Mouse (Mus musculus): ENCODE results near the gene Nck2. TPM values are rescaled to one million over a fixed set of nuclear protein-coding genes. Genes with fewer than 3 reads are reported as not detected.

Gene Nck2
- polyA plus RNA-seq, 1 experiment: 47.7 TPM

DNA sequence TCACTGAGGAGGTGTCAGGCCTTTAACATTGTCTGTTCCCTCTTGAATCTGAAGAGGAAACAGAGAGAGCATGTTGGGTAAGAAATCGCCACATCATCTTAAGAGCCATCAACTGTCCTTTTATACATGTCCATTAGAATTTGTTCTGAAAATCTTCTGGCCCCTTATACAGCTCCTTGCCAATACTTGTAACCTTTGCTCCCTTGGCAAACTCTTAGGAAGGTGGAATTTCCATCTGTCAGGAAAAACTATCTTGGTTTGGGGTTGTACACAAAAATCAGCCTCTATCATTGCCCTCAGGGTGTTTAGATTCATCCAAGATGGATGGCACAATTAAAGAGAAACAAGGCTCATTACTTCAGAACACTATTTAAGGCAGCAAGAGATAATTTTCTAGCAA, 5.1 kb upstream of the Nck2 start:
- TF ChIP-seq CTCF (IDR thresholded peaks at IDR 0.05; ENCODE audit: borderline replicate concordance, extremely low read depth, insufficient read depth, insufficient read length) (no peak), POLR2A (IDR thresholded peaks at IDR 0.05; ENCODE audit: borderline replicate concordance, extremely low read depth, insufficient read depth, insufficient read length, poor library complexity, severe bottlenecking) (no peak)
- DNase-seq (ENCODE audit: low read depth): no peak

DNA sequence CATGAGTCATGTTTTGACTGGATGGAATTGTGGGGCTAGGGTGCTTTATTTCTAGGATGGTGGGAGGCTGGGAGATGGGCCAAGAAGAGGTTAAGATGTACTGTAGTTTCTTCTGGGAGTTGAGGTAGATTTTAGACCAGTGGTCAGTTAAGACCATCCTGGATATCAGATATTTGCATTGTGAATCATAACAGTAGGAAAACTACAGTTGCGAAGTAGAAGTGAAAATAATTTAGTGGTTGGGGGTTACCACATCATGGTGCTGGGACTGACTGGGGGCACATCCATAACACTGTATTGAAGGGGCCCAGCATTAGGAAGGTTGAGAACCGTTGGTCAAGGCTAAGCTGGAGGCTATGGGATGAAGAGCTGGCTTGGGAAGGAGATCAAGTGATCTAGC, 1.8 kb upstream of the Nck2 start:
- no peak for DNase-seq (ENCODE audit: low read depth)
- TF ChIP-seq CTCF (IDR thresholded peaks at IDR 0.05; ENCODE audit: borderline replicate concordance, extremely low read depth, insufficient read depth, insufficient read length) (no peak), POLR2A (IDR thresholded peaks at IDR 0.05; ENCODE audit: borderline replicate concordance, extremely low read depth, insufficient read depth, insufficient read length, poor library complexity, severe bottlenecking) (no peak)

DNA sequence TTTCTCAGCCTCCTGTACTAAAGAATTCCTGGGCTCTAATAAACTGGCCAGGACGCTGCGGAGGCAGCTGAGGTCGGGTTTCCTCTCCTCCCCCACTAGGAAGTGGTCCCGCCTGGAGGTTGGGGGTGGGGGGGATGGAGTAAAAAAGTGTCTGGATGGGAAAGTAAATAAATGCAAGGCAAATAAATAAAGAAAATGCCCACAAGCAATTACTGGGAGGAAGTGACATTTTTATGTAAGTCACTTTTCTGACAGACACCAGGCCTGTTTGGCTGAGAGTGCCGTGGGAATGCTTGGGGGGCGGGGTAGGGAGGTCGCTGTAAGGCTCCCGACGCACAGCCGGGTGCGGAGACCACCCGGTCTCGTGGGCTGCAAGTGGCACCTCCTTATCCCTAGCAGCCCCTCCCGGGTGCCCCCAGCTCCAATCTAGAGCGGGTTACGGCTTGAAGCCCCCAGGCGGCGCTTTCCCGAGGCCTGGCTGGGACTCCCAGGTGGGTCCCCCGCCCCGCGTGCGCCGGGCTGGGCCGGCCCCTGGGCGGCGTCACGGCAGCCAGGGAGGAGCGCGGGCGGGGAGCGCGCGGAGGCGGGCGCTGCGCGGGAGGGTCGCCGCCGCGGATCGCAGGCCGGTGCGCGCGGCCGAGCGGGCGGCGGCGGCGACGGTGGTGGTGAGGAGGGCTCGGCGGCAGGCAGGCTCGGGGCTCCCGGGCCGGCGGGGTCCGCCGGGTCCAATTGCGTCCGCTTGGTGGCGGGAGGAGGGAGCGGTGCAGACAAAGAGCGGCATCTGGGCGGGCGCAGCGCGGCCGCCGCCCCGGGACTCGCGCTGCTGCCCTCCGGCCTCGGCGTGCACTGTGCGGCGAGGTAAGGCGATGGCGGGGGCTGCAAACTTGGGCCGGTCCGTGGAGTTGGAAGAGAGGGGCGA, 1.1 kb downstream of the Nck2 start:
- TF ChIP-seq POLR2A (IDR thresholded peaks at IDR 0.05; ENCODE audit: borderline replicate concordance, extremely low read depth, insufficient read depth, insufficient read length, poor library complexity, severe bottlenecking): peak; percentile 91
- TF ChIP-seq CTCF (IDR thresholded peaks at IDR 0.05; ENCODE audit: borderline replicate concordance, extremely low read depth, insufficient read depth, insufficient read length): peak; percentile 22; the same call in 1 of the 2 replicates
- DNase-seq (ENCODE audit: low read depth): peak; percentile 90

DNA sequence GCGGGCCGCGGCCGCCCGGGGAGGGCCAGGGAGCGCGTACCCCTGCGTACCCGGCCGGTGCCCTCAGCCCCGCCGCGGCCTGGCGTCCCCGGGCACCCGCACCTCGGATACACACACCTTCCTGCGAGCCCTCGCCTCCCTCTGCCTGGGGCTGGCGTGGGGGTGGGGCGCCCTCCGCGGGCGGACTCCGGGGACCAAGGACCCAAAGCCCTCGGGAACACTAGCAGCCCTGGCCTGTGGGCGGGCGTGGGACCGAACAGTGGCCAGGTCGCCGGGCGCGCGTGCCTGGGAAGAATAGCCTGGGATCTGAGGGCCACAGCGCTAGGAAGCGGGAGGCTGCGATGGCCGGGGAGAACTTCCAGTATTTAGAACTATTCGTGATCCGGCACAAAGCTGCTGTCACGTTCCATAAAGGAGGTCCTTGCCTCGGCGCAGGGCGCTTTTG, 1.7 kb downstream of the Nck2 start:
- TF ChIP-seq CTCF (IDR thresholded peaks at IDR 0.05; ENCODE audit: borderline replicate concordance, extremely low read depth, insufficient read depth, insufficient read length) (no peak), POLR2A (IDR thresholded peaks at IDR 0.05; ENCODE audit: borderline replicate concordance, extremely low read depth, insufficient read depth, insufficient read length, poor library complexity, severe bottlenecking) (no peak)

GRCm38 (mm10) chr1:43446731-43447601, 2.6 kb downstream of the Nck2 start:
- peak; percentile 52 for DNase-seq (ENCODE audit: low read depth)
- TF ChIP-seq POLR2A (IDR thresholded peaks at IDR 0.05; ENCODE audit: borderline replicate concordance, extremely low read depth, insufficient read depth, insufficient read length, poor library complexity, severe bottlenecking) (no peak), CTCF (IDR thresholded peaks at IDR 0.05; ENCODE audit: borderline replicate concordance, extremely low read depth, insufficient read depth, insufficient read length) (no peak)

More for the DNA sequence above, 1.7 kb downstream of the Nck2 start:
- DNase-seq (ENCODE audit: low read depth): peak; percentile 71

GRCm38 (mm10) chr1:43447602-43448287, 3.4 kb downstream of the Nck2 start:
- DNase-seq (ENCODE audit: low read depth): no peak
- TF ChIP-seq CTCF (IDR thresholded peaks at IDR 0.05; ENCODE audit: borderline replicate concordance, extremely low read depth, insufficient read depth, insufficient read length) (no peak), POLR2A (IDR thresholded peaks at IDR 0.05; ENCODE audit: borderline replicate concordance, extremely low read depth, insufficient read depth, insufficient read length, poor library complexity, severe bottlenecking) (no peak)

DNA sequence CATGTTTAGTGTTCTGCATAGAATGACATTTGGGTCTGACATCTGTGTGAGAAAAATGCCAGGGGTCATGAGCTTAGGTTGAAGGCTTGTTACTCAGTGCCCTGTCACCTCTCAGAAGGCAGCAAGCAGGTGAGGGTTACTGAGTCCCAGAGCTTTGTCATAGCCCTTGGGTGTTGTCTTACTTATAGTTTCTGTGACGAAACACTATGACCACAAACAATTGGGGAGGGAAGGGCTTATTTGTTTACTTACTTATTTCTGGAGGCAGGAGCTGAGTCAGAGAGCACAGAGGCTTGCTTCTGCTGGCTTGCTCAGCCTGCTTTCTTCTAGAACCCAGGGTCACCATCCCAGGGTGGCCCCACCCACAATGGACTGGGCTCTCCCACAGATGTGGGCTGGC, 6.4 kb downstream of the Nck2 start:
- TF ChIP-seq CTCF (IDR thresholded peaks at IDR 0.05; ENCODE audit: borderline replicate concordance, extremely low read depth, insufficient read depth, insufficient read length) (no peak), POLR2A (IDR thresholded peaks at IDR 0.05; ENCODE audit: borderline replicate concordance, extremely low read depth, insufficient read depth, insufficient read length, poor library complexity, severe bottlenecking) (no peak)

GRCm38 (mm10) chr1:43453683-43454082, 9.3 kb downstream of the Nck2 start:
- no peak for TF ChIP-seq POLR2A (IDR thresholded peaks at IDR 0.05; ENCODE audit: borderline replicate concordance, extremely low read depth, insufficient read depth, insufficient read length, poor library complexity, severe bottlenecking)
- TF ChIP-seq CTCF (IDR thresholded peaks at IDR 0.05; ENCODE audit: borderline replicate concordance, extremely low read depth, insufficient read depth, insufficient read length): no peak
- no peak for DNase-seq (ENCODE audit: low read depth)

More for the DNA sequence above, 6.4 kb downstream of the Nck2 start:
- DNase-seq (ENCODE audit: low read depth): no peak

- DNase-seq (ENCODE audit: low read depth): no peak
- TF ChIP-seq POLR2A (IDR thresholded peaks at IDR 0.05; ENCODE audit: borderline replicate concordance, extremely low read depth, insufficient read depth, insufficient read length, poor library complexity, severe bottlenecking): no peak
- TF ChIP-seq CTCF (IDR thresholded peaks at IDR 0.05; ENCODE audit: borderline replicate concordance, extremely low read depth, insufficient read depth, insufficient read length): no peak
Measured at GRCm38 (mm10) chr1:43454741-43455140, 10.4 kb downstream of the Nck2 start.

DNA sequence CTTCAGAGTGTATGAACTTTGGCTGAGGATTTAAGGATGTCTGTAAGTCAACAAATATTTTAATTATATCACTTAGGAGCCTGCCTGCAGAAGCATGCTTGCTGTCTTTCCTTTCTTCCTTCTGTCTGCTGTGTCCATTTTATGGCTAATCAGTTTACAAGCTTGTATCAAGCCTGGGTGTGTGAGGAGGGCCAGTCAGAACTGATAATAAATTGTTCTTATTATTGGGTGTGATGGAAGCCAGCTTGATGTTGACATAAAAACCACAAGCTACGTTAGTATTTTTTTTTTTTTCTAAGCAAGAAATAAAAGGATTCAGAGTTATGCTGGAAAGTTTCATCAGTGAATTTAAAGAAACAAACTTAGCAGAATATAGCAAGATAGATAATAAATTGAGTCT, 10.8 kb downstream of the Nck2 start:
- no peak for DNase-seq (ENCODE audit: low read depth)
- TF ChIP-seq CTCF (IDR thresholded peaks at IDR 0.05; ENCODE audit: borderline replicate concordance, extremely low read depth, insufficient read depth, insufficient read length): no peak
- no peak for TF ChIP-seq POLR2A (IDR thresholded peaks at IDR 0.05; ENCODE audit: borderline replicate concordance, extremely low read depth, insufficient read depth, insufficient read length, poor library complexity, severe bottlenecking)
